Mouse (Mus musculus) megakaryocyte progenitor cell, adult 5-6 weeks (primary cell): Measurements from ENCODE around the gene Crisp3. TPM values are rescaled to one million over a fixed set of nuclear protein-coding genes. Genes with fewer than 3 reads are reported as not detected.
"Not testable (repeated sequence)": the region's sequence is repeated elsewhere in the genome, so short reads cannot be mapped to it uniquely, and the experiment has no call there.

Experiments used
- ATAC-seq: replicated peaks from 2 replicates; pipeline ENCODE4 v1.8.0; 2016; ENCODE audit warnings: mild to moderate bottlenecking, moderate TSS enrichment, inconsistent platforms; ENCODE audit not compliant: poor library complexity
- total RNA-seq, 2 experiments: library from RNA; stranded (forward) in 1 of 2; stranded (reverse) in 1 of 2; fragments of 157-497, 149-512 nt in 1 of 2; fragments of 200-1000 nt in 1 of 2; gene quantifications; 2 replicates each; pipeline versions ENCODE4 v1.2.3 to v1.2.4; 2015 to 2017

The Crisp3 gene
- total RNA-seq (2015): not detected in 2 replicates
- total RNA-seq (2017): not detected in 2 replicates

DNA sequence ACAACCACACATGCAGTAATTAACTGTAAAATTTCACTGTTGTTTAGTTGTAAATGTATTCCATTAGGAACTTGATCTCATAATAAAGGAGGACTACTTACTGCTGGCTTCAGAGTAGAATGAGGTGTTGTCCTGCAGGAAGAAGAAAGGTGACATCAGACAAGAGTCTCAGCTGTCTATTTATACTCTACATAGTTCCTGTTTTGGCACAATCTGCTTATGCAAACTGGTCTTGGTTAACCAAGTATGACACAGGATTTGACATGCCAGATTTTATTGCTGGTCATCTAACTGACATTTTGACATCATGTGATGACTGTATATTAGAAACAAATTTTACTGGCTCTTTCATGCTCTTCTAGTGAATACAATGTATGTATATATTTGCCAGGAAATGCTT is at the start of gene Crisp3:
Gene Crisp3 (minus strand): TSS at position 154 of the 400 bp plus-strand sequence.
- peak; percentile 82 for ATAC-seq

DNA sequence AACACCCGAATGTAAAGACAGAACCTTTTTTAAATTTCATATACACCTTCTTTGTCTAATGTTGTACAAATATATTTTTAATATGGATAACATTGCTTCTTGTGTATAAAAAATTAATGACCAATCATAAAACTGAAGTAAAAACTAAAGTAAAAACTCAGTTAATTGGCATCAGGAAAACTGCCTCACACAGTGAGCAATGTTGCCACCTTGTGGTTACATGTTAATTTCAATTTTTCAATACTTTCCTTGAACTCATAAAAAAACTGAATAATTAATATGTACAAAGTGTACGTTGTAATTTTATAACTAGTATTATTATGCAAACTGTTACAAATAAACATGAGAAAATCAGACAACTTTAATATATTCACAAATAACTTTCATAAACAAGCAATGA is 43.3 kb upstream of the Crisp3 start:
- ATAC-seq: 0 out of 2 replicates have a peak, but pooled peaks have one; percentile 46

- ATAC-seq: no peak
Observed at GRCm38 (mm10) chr17:40275519-40275918, 33.4 kb upstream of the Crisp3 start.

DNA sequence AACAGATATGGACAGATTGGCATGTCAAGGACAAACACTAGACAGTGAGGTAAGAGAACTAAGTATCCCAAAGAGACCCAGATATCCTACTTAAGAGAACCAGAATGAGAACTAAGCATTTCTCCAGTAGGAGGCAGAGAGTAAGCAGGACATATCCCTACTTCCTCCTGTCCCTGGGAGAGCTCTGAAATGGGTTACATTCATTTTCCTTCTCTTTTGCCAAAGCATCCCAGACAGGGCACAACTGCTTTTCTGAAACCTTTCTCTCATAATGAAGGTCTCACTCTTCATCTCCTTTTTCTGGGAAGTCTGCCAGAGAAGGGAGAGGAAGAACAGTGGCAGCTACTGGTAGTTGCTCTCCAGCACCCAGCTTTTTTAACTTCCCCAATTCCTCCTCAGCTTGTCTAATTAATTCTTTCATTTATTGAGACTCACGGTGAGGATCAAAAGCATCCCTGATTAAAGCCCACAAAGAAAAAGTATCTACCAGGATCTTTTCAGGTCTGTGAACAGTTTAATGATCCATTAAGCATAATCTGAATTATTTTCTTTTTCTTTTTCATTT is 32.9 kb upstream of the Crisp3 start:
- peak; percentile 57 for ATAC-seq

GRCm38 (mm10) chr17:40252487-40252886 is 10.4 kb upstream of the Crisp3 start:
- ATAC-seq: peak; percentile 64; the same call in 1 of the 2 replicates

GRCm38 (mm10) chr17:40208540-40208939 is 33.5 kb downstream of the Crisp3 start, which contains the start of gene Pgk2:
Gene Pgk2 (minus strand): TSS chr17:40208640.
- no peak for ATAC-seq

GRCm38 (mm10) chr17:40201803-40202202 is 40.3 kb downstream of the Crisp3 start:
- not testable (repeated sequence) for ATAC-seq

- ATAC-seq: not testable (repeated sequence)
Observed at GRCm38 (mm10) chr17:40190192-40190591, 51.9 kb downstream of the Crisp3 start.

Other genes with a start within 250 kb of the Crisp3 start
- not detected in 2 replicates for gene AC192777.2, start 146.8 kb downstream of the Crisp3 start, total RNA-seq (2015)
- gene AC192777.2, start 146.8 kb downstream of the Crisp3 start, total RNA-seq (2017): not detected in 2 replicates
- gene Pgk2, start 33.6 kb downstream of the Crisp3 start, total RNA-seq (2015): not detected in 2 replicates
- not detected in 2 replicates for gene Pgk2, start 33.6 kb downstream of the Crisp3 start, total RNA-seq (2017)
- not detected in 2 replicates for gene Crisp1, start 76.9 kb upstream of the Crisp3 start, total RNA-seq (2015)
- not detected in 2 replicates for gene Crisp1, start 76.9 kb upstream of the Crisp3 start, total RNA-seq (2017)